Comparison of ENCODE assay signal across 16 mouse cellular contexts in genomic region chr11:8214305-8214903, GRCm38 (mm10).
DNase-seq lines count a peak whose midpoint lies in the region; TF ChIP-seq lines count a peak whose summit lies in the region.
"Had no signal": no experiment of that assay in that cellular context is flagged by ENCODE, and none has a peak within 500 bp of the region (broad histone marks: within the 10 kb centered on the region; RNA-seq: fewer than 3 reads in every experiment).

No protein-coding gene starts in this region.

- no peak for TF ChIP-seq CTCF in kidney, adult 2 months (conservative IDR thresholded peaks at IDR 0.05; ENCODE audit: insufficient read depth, insufficient read length, low read depth, low read length)

- WGBS in kidney, adult 2 months: 47% methylated on average over 2 of the region's 2 CpGs

- no peak overlapping the region for H3K4me3 ChIP-seq in kidney, adult 2 months (ENCODE audit: insufficient read depth, low read depth, low read length)
- H3K4me3 ChIP-seq: embryonic facial prominence, embryonic 10.5 days; erythroblast, embryonic 14.5 days; kidney, embryonic 15.5 days; left cerebral cortex, adult 2 months; limb, embryonic 12.5 days; liver, embryonic 15.5 days; midbrain, embryonic 15.5 days had no signal

- 0 out of 2 replicates have a peak, but pooled peaks cover 1% of the 10 kb centered on the region for H3K27me3 ChIP-seq in kidney, adult 2 months (replicated peaks; ENCODE audit: control insufficient read depth, insufficient read depth, low read length)
- H3K27me3 ChIP-seq: kidney, embryonic 15.5 days; limb, embryonic 12.5 days; liver, embryonic 15.5 days; midbrain, embryonic 15.5 days had no signal

- H3K27ac ChIP-seq in kidney, adult 2 months (ENCODE audit: insufficient read depth, low read depth, low read length): peak overlapping the region; percentile 45; the same call in 1 of the 2 replicates
- H3K27ac ChIP-seq: embryonic facial prominence, embryonic 10.5 days; kidney, embryonic 15.5 days; limb, embryonic 12.5 days; liver, embryonic 15.5 days; midbrain, embryonic 15.5 days had no signal

- no peaks in the 10 kb centered on the region for H3K36me3 ChIP-seq in kidney, adult 2 months (ENCODE audit: control insufficient read depth, insufficient read depth, low read length)
- H3K36me3 ChIP-seq: embryonic facial prominence, embryonic 10.5 days; G1E; kidney, embryonic 15.5 days; limb, embryonic 12.5 days; liver, embryonic 15.5 days; midbrain, embryonic 15.5 days had no signal

- H3K4me1 ChIP-seq in kidney, adult 2 months (ENCODE audit: control insufficient read depth, insufficient read depth, low read length): no peaks in the 10 kb centered on the region
- H3K4me1 ChIP-seq: embryonic facial prominence, embryonic 10.5 days; kidney, embryonic 15.5 days; limb, embryonic 12.5 days; liver, embryonic 15.5 days had no signal

- TF ChIP-seq POLR2A in kidney, adult 2 months (IDR thresholded peaks at IDR 0.05; ENCODE audit: low read depth, low read length): no peak

- peak; percentile 12 for DNase-seq in cerebellum, adult 9-11 months
- DNase-seq in cerebellum, postnatal 4 days (ENCODE audit: low spot score in 2 of 2): no peak
- peak; percentile 35 for DNase-seq in kidney, adult 2 months
- no peak for DNase-seq in kidney, adult 18-20 months
- peak; percentile 88 for DNase-seq in Muller cell, postnatal 12 days (ENCODE audit: inconsistent ontology term)
- peak; percentile 19 to 38 for DNase-seq in cerebellum, postnatal 14 days
- DNase-seq in right cerebral cortex, postnatal 10 days (ENCODE audit: low spot score in 2 of 2): no peak
- DNase-seq: right cerebral cortex, postnatal 25 days had no signal

Comparison
In these comparisons a context has a peak if more than half of its experiments do, and no peak if none do; other contexts are left out.
1. DNase-seq: peak in cerebellum, adult 9-11 months (single experiment), kidney, adult 2 months (single experiment), Muller cell, postnatal 12 days (single experiment) and cerebellum, postnatal 14 days (2 of 2); none in cerebellum, postnatal 4 days (0 of 2), kidney, adult 18-20 months (single experiment) and right cerebral cortex, postnatal 10 days (0 of 2).